Mouse (Mus musculus) mesoderm, embryonic 11.5 days (tissue): Measurements from ENCODE around the gene Phf3.
"Not testable (repeated sequence)": the region's sequence is repeated elsewhere in the genome, so short reads cannot be mapped to it uniquely, and the experiment has no call there.

Experiments used
- DNase-seq: peaks from one replicate; pipeline ENCODE4 v3.0.0-alpha.2; 2012; ENCODE audit warnings: low read depth, low spot score

Phf3 gene

GRCm38 (mm10) chr1:30770599-30770998 lies 103.1 kb downstream of the Phf3 start:
- DNase-seq = not testable (repeated sequence)

GRCm38 (mm10) chr1:30756794-30757193 lies 116.9 kb downstream of the Phf3 start:
- no peak for DNase-seq

- DNase-seq = no peak
Measured at GRCm38 (mm10) chr1:30755453-30756224, 118.1 kb downstream of the Phf3 start.
